Mouse (Mus musculus): ENCODE results near the gene Vmn1r25. TPM values are rescaled to one million over a fixed set of nuclear protein-coding genes. Genes with fewer than 3 reads are reported as not detected.
"Not testable (repeated sequence)": the region's sequence is repeated elsewhere in the genome, so short reads cannot be mapped to it uniquely, and the experiment has no call there.

Gene Vmn1r25
- total RNA-seq (2021) = not detected

GRCm38 (mm10) chr6:57980710-57981109 lies at the start of gene Vmn1r25:
Vmn1r25 (minus strand) TSS chr6:57980810.
- DNase-seq = no peak

- not testable (repeated sequence) for DNase-seq
These were observed 36.9 kb upstream of the Vmn1r25 start for GRCm38 (mm10) chr6:58017478-58017877.

GRCm38 (mm10) chr6:58015059-58015458 lies 34.4 kb upstream of the Vmn1r25 start, which contains the start of gene Vmn1r26:
Vmn1r26 (minus strand) TSS chr6:58015159.
- DNase-seq = no peak

DNA sequence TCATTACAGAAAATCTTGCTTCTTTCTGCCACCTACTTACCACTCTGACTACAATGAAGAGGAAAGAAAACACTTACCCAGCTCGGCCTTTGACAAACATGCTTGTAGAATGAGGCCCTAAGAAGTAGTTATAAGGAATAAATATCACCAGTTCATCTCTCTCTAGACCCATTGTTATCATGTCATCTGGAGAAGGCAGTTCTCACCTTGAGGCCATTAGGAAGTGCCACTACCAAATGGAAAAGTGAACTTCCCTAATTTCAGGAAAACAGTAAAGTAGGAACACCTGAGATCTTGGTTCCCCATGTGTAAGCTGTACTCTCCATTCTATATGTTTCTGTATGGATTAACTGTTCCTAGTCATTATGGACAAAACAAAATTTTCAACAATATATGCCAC lies 19.2 kb downstream of the Vmn1r25 start, which contains the start of gene Vmn1r24:
Vmn1r24 (minus strand) TSS at position 101 of the 400 bp plus-strand sequence.
- DNase-seq = not testable (repeated sequence)

Other genes with a start within 250 kb of the Vmn1r25 start
- 10 to 100 TPM; 68.9 to 70.3 TPM for gene Vopp1, start 155.7 kb downstream of the Vmn1r25 start, total RNA-seq (2021)
- not detected for gene Vmn1r21, start 130.5 kb downstream of the Vmn1r25 start, total RNA-seq (2021)
- not detected for gene Vmn1r22, start 72.8 kb downstream of the Vmn1r25 start, total RNA-seq (2021)
- not detected for gene Vmn1r23, start 54.0 kb downstream of the Vmn1r25 start, total RNA-seq (2021)
- gene Vmn1r24, start 19.3 kb downstream of the Vmn1r25 start, total RNA-seq (2021) = not detected
- not detected for gene Vmn1r26, start 34.3 kb upstream of the Vmn1r25 start, total RNA-seq (2021)
- gene Vmn1r27, start 238.0 kb upstream of the Vmn1r25 start, total RNA-seq (2021) = not detected

All from layer of hippocampus, postnatal 36 days (tissue).